Mouse (Mus musculus) c-Kit-positive CD71-positive TER-119-positive erythroid progenitor cells, embryonic 14.5 days (primary cell): ENCODE results near the gene Efna5.

Experiments used
- DNase-seq: peaks from one replicate; pipeline ENCODE4 v3.0.0-alpha.2; 2013; ENCODE audit warnings: low spot score

Gene Efna5

DNA sequence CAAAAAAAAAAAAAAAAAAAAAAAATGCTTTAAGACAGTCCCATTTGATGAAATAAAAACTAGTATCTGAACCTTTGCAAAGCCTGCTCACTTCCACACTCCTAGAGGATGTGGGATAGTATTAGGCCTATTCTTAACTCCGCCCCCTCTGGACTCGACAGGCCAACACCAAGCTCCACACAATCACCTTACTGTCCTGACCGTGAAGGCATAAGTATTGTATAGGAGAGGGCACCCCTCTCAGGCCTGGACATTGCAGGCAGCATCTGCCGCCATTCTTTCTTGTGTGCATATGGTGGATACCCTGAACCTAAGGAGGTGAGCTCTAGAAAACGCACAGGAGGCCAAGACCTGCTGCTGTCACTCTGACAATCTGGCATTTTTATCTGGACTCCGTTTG, 274.4 kb downstream of the Efna5 start:
- DNase-seq: no peak

DNA sequence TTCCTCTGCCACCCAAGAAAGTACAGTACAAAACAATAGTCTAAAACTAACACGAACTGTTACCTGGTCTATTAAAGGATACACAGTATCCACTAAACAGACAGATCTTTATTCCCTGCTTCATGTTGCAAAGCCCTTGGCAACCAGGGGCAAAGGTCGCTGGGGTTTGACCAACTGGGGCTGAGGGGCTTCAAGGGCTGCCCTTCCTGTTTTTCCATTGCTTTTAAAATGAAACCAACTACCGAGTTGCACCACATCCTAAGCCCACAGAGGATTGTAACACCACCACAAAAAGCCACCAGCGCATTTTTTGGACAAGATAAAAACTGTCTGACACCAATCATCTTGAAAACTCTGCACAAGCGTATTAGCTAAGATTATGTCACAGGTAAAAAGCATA, 276.8 kb downstream of the Efna5 start:
- no peak for DNase-seq

DNA sequence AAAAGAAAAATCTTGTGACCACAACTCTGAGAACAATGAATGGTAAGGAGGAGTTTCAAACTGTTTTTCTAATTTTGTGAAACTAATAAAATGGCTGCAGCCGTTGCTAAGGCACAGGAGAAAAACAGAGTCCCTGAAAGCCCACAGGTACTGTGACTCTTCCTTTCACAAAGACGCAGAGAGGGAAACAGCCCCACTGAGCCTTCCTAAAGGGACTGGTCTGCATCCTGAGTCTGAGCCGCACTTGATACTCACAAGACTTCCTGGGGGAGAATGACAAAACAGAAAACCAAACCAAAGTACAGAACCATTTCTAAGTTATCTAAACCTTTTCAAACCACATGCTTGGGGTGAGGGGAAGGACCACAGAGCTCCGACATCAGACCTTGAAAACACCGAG, 277.5 kb downstream of the Efna5 start:
- DNase-seq: no peak

DNA sequence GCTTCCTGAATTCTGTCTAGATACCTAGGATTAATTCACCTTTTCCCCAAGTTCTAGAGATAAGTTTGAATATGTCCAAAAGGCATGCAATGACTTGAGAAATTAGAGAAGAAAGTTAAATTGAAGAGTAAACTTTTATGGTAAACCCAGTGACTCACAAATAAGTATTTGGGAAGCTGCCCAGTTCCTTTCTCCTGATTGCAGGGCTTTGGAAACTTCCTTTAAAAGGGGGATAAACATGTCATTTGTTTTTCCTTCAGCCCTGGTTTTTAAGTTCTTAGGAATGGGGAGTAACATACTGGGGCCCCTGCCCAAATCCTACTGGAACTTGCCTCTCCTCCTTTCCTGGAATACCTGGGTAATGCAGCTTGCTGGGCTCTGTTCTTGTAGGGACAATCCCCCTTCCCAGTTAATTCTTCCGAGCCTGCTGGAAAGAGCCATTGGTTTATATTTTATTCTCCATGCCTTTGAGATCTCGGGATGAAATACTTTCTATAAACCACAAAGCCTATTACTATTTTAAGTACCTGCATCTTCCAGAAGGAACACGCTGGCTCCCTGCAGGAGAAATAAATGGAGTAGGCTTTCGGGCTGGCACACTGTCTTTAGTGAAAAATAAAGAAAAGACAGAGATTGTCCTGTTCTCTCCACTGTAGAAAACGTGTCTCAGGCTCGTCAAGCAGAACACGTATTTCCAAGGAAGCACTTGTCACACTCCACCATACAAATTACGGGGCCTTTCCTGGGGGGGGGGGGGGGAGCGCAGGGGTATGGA, 282.2 kb downstream of the Efna5 start:
- DNase-seq: no peak

DNA sequence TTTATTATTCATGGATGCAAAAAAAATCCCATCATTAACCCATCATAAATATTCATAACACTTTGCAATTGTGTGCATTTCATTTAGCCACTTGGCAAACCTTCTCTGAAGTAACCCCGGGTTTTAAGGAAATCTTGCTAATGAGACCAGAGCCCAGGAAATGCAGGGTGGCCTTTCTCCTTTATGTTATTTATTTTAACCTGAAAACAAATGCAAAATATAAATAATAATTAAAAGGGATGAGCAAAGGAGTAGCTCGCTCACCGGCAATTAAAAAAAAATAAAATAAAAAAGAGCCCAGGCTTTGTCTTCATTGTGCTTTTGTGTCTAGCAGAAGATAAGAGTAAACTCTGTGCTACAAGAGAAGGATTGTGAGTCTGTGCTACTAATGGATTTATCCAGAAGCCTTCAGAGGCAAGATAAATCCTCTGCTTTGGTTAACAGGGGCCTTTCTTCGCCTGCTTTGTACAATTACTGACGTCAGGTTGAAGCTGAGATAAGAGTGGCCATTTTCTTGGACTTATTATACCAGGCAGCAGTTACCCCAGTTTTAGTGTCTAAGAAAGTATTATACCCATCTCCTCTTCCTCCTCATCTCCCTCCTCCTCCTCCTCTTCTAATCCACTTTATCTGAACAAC, 288.6 kb downstream of the Efna5 start:
- no peak for DNase-seq

DNA sequence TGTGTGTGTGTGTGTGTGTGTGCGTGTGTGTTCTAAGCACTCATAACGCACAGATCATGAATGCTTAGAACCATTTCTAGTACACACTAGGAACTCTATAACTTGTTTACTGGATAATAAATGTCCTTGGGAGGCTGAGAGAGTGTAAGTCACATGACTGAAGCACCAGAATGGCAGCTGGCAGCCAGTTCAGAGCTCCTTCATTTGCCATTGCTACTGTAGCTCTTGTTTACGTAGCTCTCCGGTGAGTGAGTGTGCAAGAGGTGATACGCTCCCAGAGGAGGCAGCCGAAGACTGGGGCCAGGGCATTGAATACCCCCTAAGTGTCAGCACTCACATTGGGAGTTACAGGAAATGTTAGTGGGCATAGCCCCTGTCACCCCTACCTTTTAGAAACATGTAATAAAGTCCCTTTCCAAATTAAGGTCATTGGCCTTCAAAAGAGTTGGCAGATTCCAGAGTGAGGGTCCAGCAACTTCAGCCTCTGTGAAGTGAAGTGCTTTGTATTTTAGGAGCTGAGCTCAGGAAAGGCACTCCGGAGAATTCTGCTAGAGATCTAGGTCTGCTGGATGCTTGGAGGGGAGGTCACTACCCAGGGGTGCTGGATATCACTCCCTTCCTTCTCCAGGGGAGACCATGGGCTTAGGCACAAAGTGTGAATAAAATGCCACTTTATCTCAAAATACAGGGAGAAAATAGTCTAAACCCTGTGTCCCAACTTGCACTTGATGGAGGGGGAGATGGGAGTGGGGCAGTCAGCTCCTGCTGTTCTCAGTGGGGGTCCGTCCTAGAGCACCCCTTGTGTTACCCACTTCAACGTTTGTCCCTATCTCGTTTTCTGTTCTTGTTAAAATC, 289.3 kb downstream of the Efna5 start:
- no peak for DNase-seq

DNA sequence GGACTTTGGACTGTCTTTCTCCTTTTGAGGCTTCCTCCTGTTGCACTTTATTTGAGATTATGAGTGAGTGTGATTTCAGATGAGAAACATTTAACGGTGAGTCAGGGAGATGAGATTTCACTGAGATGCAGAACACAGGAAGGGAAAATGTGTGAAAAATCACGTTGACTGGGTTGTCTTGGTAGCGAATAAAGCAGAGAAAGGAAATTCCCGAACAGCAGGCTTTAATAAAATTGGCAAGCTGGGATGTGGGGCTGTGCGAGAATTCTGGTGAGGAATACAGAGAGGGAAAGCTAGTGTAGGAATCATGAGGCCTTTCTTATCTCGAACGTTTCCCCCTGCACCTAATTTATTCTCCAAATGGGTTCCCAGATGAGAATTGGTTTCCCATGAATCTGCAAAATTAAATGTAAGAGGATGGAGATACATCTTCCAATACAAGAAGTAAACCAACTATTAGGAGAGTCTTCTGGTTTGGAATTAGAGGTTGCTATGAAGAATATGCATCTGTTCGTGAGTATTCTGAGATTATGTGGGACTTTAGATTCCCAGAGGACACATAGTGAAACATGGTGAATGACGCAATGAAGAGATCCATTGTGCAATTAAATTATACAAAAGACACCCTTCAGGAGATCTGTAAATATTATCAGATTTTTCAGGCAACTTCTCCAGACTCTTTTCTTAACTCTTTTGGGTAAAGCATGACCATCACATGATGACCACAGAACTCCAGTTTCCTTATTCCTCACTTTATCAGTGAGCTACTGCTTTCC, 290.2 kb downstream of the Efna5 start:
- no peak for DNase-seq

DNA sequence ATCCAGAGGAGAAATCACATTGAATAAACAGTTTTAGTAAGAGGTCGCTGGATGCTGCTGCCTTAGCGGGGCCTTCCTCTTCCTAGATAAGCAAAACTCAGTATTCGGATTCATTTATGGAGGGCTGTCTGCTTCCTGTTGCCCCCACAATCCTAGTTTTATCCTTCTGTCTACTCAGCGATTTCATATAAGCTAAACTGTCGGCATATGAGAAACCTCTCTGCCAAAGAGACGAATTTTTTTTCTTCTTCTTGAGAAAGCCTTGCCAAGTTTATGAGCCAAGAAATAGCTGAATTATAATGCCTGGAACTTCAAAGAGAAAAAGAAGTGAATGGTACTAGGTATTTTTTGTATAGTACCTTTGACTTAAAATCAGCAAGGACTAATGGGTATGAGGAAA, 301.0 kb downstream of the Efna5 start:
- DNase-seq: no peak

DNA sequence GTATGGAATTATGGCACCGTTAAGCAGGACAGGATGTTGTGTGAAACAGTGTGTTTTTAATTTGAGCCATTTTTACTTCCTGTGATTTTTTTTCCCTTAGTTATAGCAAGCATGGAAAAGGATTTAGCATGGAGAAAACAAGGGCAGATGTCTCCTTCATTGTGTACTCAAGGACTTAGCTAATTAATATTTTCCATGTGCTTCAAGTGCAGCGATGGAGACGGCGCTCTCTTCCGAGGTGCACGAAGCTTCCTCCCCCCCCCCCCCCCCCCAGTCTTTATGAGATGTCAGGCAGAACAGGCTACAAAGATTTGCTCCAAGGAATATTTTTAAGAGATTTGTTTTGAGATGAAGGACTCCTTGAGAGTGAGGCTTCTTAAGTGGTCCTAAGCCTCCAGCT, 301.5 kb downstream of the Efna5 start:
- no peak for DNase-seq

DNA sequence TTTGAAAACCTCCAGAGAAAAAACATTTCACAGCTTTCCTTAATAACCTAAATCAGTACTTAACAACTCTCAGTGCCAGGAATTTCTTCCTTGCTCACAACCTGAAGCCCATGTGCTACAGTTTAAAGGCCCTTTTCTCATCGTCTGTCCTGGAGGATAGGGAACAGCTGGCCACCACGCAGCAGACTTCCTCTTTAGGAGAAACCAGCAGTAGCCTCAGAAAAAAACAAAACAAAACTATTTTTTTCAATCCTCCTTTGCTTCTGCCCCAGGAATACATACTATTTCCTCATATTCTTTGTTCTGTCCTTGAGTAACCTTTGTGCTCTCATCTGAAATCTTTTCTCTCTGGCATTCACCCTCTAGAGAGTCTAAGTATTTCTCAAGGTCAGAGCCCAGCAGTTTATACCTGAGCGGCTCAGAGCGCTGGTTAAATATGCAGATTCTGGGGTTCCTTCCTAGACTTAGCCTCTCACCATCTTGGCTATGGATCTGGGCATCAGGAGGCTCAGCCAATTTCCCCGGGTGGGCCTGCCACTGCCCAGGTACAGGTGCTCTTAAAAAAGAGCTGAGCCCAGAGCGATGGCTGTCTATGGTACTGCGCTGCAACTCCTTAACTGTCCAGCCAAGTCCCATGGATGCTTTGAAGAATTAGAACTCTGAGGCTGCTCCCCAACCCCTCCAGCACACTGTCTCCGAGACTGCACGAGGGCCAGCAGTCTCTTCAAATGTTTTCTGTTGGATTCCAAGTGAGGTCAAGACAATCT, 306.4 kb downstream of the Efna5 start:
- DNase-seq: no peak

DNA sequence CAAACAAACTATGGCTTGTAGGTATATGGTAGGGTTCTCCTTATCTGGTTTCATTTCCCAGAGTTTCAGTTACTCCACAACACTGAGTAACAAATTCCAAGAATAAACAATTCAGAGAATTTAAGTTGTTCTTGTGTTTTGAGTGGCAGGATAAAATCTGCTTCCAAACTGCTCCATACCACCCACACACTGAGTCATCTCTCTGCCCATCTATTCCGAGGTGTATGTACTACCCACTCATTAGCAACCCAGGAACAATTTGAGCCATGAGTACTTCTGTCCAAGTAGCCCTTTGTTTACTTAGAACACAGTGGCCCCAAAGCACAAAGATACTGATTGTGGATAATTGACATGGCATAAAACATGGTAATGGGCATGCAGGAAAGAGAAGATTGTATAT, 311.0 kb downstream of the Efna5 start:
- DNase-seq: no peak

DNA sequence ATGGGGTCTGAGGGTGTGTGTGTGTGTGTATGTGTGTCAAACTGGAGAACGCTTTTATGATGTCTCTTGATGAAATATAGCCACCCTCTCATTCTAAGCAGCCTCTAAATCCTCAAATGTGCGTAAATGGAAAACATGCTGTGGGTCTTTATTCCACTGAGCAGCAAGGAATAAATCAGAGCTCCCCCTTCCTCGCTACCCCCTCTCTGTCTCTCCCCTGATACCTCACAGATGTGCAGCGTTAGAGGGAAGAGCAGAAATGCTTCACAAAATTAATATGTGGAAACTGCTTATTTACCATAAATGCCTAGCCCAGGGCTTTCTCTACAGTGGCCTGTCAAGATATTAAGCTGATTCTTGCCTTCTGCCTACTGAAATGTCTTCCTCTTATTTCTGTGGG, 313.1 kb downstream of the Efna5 start:
- DNase-seq: no peak

DNA sequence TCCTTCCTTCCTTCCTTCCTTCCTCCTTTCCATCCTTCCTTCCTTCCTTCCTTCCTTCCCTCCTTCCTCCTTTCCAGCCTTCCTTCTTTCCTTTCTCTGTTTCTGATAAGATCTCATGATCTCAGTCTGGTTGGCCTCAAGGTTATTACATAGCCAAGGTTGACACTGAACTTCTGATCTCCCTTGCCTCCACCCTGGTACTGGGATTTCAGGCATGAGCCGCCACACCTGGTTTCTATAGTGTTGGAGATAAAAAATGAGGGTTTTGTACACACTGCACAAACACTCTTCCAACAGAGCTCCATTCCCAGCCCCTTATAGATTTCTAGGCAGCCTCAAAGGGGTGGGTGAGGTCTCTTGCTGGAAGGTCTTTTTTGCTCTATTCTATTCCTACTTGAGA, 315.5 kb downstream of the Efna5 start:
- no peak for DNase-seq

DNA sequence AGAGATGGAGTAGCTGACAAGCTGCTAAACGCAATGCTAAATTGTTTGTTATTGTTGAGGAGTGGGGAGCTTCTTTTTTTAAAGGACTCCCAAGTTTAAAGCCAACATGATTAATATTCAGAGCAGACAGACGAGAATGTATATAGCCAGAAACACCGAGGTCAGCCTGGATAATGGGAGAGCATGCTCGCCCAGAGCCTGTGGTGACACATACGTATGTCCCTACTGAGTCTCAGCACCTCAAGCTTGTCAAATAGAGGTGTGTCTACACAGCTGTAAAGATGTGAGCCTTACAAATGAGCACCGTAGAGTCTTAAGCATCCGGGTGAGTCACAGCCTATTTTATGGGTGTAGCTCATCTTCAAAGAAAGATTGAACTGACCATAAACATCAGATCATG, 318.7 kb downstream of the Efna5 start:
- no peak for DNase-seq

DNA sequence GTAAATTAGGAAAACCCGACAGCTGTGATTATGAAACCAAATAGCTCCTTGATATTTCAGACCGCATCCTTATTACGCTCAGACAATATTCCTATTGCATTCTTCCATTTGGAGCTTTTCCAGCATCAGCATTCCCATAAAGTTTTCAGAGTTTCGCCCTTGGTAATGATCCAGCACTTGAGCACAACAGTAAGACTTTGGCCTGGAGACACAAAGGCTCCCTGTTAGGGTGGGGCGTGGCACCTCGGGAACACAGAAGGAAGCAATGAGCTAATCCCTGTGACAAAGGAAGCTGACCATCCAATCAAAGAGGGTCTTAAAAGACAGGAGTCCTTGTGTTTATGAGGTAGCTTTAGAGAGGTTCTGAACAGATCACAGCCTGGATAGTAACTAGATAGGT, 323.9 kb downstream of the Efna5 start:
- DNase-seq: no peak
